Mouse (Mus musculus) stomach, postnatal 0 days (tissue): ENCODE results near the gene Vps53.

ENCODE experiments used
- CTCF ChIP-seq: IDR thresholded peaks from 2 replicates; pipeline ENCODE4 v1.5.1; 2016; ENCODE audit warnings: antibody characterized with exemption, low read depth, mild to moderate bottlenecking, moderate library complexity
- EP300 ChIP-seq: optimal IDR thresholded peaks from 2 replicates; pipeline ENCODE3; 2016; ENCODE audit warnings: antibody characterized with exemption

- TF ChIP-seq CTCF (no peak), EP300 (no peak)
Observed at GRCm38 (mm10) chr11:76224631-76225030, 45.2 kb upstream of the Vps53 start.
